Mouse (Mus musculus) liver, embryonic 15.5 days (tissue): Measurements from ENCODE around the gene Nek8. TPM values are rescaled to one million over a fixed set of nuclear protein-coding genes. Genes with fewer than 3 reads are reported as not detected.
"Not testable (repeated sequence)": the region's sequence is repeated elsewhere in the genome, so short reads cannot be mapped to it uniquely, and the experiment has no call there.

Experiments used
- ATAC-seq: fragments of 200-750 bp; cut with Nextera tagmentation; 2 replicates; pipeline ENCODE4 v1.8.0; 2017; ENCODE audit warnings: moderate number of reproducible peaks, mild to moderate bottlenecking, moderate library complexity; ENCODE audit not compliant: insufficient read depth
- H3K27ac ChIP-seq: fragments of 300-500 bp; sonication (generic); replicated peaks from 2 replicates; pipeline ENCODE4 v1.5.1; 2015; ENCODE audit warnings: mild to moderate bottlenecking, inconsistent platforms
- H3K27me3 ChIP-seq: fragments of 300-500 bp; sonication (generic); 2 replicates; pipeline ENCODE4 v1.6.1; 2015; ENCODE audit warnings: mild to moderate bottlenecking, inconsistent platforms
- H3K36me3 ChIP-seq: fragments of 300-500 bp; sonication (generic); replicated peaks from 2 replicates; pipeline ENCODE4 v1.6.1; 2015; ENCODE audit warnings: moderate library complexity, mild to moderate bottlenecking, inconsistent platforms
- H3K4me1 ChIP-seq: fragments of 300-500 bp; sonication (generic); replicated peaks from 2 replicates; pipeline ENCODE4 v1.6.1; 2015; ENCODE audit warnings: inconsistent platforms
- H3K4me2 ChIP-seq: fragments of 300-500 bp; sonication (generic); 2 replicates; pipeline ENCODE4 v1.6.1; 2015; ENCODE audit warnings: moderate library complexity, mild to moderate bottlenecking, inconsistent platforms
- H3K4me3 ChIP-seq: fragments of 300-500 bp; sonication (generic); replicated peaks from 2 replicates; pipeline ENCODE4 v1.5.1; 2015; ENCODE audit warnings: mild to moderate bottlenecking, inconsistent platforms
- H3K9ac ChIP-seq: fragments of 300-500 bp; sonication (generic); 2 replicates; pipeline ENCODE4 v1.6.1; 2015; ENCODE audit warnings: moderate library complexity, mild to moderate bottlenecking, inconsistent platforms
- H3K9me3 ChIP-seq: fragments of 300-500 bp; sonication (generic); replicated peaks from 2 replicates; pipeline ENCODE4 v1.6.1; 2016; ENCODE audit warnings: inconsistent platforms
- WGBS: fragments of 180-500 bp; shearing (Covaris S2); methylation state at CpG from one replicate; pipeline ENCODE4 v1.1.7; 2015; ENCODE audit warnings: mixed read lengths; ENCODE audit not compliant: insufficient replicate concordance; 5-methylcytosine and 5-hydroxymethylcytosine counted together
- polyA plus RNA-seq: library from polyadenylated mRNA; unstranded; fragments of >200 nt; fragmentation: Nextera tagmentation; extraction: Ambion mirVana; gene quantifications from 2 replicates; pipeline ENCODE4 v1.2.1, GENCODE M21; 2015

Gene Nek8
- polyA plus RNA-seq, 1 experiment from 2014 or later: 8.1 TPM

DNA sequence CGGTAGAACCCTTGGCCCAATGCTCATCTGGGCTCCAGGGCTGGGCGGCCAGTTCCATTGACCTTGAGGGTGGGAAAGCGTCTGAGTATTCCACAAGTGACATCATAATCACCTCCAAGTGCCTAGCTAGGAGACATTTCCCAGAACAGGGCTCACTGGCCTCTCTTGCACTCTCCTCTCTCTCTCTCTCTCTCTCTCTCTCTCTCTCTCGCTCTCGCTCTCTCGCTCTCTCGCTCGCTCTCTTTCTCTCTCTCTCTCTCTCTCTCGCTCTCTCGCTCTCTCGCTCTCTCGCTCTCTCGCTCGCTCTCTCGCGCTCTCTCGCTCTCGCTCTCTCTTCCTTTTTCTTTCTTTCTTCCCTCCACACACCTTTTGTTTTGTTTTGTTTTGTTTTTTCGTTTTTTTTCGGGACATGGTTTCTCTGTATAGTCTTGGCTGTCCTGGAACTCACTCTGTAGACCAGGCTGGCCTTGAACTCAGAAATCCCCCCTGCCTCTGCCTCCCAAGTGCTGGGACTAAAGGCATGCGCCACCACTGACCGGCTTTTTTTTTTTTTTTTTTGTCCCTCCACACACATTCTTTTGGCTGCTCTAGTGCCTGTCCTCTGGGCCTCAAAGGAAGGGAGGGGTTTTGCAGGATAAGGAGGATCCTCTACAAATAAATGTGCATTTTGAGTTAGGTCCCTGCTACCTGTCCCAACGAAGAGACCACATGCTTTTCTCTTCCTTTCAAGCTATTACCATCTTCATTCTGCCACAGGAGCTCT, 18.8 kb upstream of the Nek8 start:
- Histone ChIP-seq H3K4me2 (peak overlapping the region; percentile 87), H3K4me3 (peak overlapping the region; percentile 64), H3K27me3 (peaks cover 31% of the 10 kb centered on the region), H3K9ac (peak overlapping the region; percentile 50; the same call in 1 of the 2 replicates), H3K4me1 (peaks cover 16% of the 10 kb centered on the region), H3K9me3 (no peaks in the 10 kb centered on the region), H3K36me3 (no peaks in the 10 kb centered on the region), H3K27ac (no peak overlapping the region)
- 56% methylated on average over 23 of the region's 23 CpGs for WGBS
- no peak; the same call in 1 of the 2 replicates for ATAC-seq

DNA sequence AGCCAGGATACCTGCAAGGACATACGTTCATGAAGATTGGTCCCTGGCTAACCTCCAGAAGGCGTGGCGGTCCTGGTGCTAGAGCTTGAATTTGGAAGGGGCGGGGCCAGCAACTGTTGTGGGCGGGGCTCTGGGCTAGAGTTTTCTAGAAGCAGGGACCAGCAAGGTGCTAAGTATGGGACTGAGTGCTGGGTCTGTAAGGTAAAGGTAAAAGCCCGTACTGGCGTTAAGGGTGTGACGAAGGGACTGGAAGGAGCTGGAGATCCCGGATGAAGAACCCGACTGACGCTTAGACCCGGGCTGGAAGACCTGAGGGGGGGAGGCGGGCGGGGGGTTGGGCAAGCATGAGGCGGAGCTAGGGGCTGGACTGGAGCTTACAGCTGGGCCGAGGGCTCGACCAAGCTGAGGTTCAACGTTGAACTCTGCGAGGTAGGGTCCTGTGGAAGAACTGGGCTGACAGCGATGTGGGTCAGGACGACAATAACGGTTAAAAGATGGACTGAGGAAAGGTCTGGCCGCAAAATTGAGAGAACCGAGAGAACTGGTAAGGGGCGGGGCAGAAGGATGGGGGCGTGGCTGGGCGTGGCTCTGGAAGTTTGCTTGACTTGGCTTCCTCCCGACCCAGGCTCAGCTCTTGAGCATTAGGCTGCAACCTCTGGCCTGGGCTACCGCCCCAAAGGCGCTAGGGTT, 18.1 kb upstream of the Nek8 start:
- Histone ChIP-seq H3K9me3 (no peaks in the 10 kb centered on the region), H3K27ac (no peak overlapping the region), H3K4me2 (peak overlapping the region; percentile 87), H3K27me3 (peaks cover 38% of the 10 kb centered on the region), H3K4me1 (peaks cover 24% of the 10 kb centered on the region), H3K36me3 (no peaks in the 10 kb centered on the region), H3K9ac (peak overlapping the region; percentile 50), H3K4me3 (peak overlapping the region; percentile 64)
- ATAC-seq: peak; percentile 77
- 1% methylated on average over 30 of the region's 30 CpGs for WGBS

DNA sequence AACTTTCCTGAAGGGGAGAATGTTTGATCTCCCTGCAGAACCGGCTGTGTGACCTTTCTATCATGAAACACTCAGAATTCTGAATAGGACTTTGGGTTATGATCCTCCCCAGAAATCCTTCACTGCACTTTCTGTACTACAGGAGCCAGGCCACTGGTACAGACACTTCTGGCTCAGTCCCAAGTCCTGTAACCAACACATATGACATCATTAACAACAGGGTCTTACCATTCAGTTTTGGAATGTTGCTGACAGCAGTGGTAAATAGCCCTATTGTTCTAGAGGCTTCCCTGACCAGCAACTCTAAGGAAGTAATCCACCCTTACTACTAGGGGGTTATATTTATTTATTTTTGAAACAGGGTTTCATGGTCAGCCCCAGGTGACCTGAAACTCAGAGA, 16.6 kb upstream of the Nek8 start, which contains the start of gene Proca1:
Gene Proca1, plus strand, starts transcription at position 280 of the 400 bp plus-strand sequence.
- H3K27me3 ChIP-seq: peaks cover 53% of the 10 kb centered on the region
- H3K9ac ChIP-seq: no peak within 1 kb of the TSS
- peak within 1 kb of the TSS; percentile 64 for H3K4me3 ChIP-seq
- no peaks in the 10 kb centered on the region for H3K9me3 ChIP-seq
- WGBS: 67% methylated on average over 1 of the region's 1 CpGs
- no peaks in the 10 kb centered on the region for H3K36me3 ChIP-seq
- H3K27ac ChIP-seq: no peak within 1 kb of the TSS
- peak within 1 kb of the TSS; percentile 87 for H3K4me2 ChIP-seq
- peaks cover 36% of the 10 kb centered on the region for H3K4me1 ChIP-seq
- no peak for ATAC-seq

DNA sequence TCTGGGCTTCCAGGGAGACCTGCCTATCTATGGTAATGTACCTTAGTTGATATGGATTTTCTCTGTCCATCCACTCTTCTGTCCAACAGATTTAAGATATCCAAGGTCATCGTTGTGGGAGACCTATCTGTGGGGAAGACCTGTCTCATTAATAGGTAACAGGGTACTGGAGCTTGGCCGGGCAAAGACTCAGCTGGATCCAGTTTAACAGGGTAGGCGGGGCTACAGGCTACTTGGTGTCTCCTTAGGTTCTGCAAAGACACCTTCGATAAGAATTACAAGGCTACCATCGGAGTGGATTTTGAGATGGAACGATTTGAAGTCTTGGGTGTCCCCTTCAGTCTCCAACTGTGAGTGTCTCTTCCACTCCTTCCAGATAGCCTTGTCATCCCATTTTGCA, 13.6 kb upstream of the Nek8 start:
- ATAC-seq: no peak
- no peak overlapping the region for H3K27ac ChIP-seq
- H3K4me1 ChIP-seq: peaks cover 31% of the 10 kb centered on the region
- H3K36me3 ChIP-seq: no peaks in the 10 kb centered on the region
- H3K27me3 ChIP-seq: peaks cover 79% of the 10 kb centered on the region
- H3K9me3 ChIP-seq: no peaks in the 10 kb centered on the region
- peak overlapping the region; percentile 65 for H3K4me2 ChIP-seq
- WGBS: 57% methylated on average over 6 of the region's 6 CpGs
- no peak overlapping the region for H3K4me3 ChIP-seq
- H3K9ac ChIP-seq: no peak overlapping the region

DNA sequence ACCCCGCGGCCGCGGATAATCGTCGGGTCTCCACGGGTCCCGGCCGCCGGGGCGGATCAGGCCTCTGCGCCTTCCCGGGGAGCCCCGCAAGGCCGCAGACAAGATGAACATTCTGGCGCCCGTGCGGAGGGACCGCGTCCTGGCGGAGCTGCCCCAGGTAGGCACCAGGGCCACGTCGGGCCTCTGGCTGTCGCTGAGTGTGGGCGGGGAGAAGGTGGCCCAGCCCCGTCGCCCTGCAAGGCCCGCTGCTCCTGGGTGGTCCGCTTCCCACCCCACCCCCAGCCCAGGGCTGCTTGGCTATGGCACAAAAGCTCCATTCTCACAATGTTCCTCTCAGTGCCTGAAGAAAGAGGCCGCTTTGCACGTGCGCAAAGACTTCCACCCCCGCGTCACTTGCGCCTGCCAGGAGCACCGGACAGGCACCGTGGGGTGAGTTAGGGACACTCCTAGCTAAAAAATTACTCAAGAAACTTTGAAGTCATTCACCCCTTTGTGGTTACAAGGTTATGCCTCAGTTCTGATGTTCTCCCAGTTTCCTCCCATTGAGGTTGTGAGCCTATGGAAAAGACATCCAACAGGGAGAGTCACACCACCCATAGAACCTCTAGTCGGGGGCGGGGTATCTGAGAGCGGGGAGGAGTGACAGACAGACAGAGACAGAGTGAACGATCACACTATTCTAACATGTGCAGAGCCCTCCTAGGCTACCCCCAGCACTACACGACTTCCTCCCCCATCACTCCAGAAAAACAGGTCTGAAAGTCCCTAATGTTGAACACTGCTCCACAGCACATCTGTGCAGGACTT, 13.0 kb upstream of the Nek8 start:
- ATAC-seq: peak; percentile 53
- peak overlapping the region; percentile 73 for H3K27ac ChIP-seq

DNA sequence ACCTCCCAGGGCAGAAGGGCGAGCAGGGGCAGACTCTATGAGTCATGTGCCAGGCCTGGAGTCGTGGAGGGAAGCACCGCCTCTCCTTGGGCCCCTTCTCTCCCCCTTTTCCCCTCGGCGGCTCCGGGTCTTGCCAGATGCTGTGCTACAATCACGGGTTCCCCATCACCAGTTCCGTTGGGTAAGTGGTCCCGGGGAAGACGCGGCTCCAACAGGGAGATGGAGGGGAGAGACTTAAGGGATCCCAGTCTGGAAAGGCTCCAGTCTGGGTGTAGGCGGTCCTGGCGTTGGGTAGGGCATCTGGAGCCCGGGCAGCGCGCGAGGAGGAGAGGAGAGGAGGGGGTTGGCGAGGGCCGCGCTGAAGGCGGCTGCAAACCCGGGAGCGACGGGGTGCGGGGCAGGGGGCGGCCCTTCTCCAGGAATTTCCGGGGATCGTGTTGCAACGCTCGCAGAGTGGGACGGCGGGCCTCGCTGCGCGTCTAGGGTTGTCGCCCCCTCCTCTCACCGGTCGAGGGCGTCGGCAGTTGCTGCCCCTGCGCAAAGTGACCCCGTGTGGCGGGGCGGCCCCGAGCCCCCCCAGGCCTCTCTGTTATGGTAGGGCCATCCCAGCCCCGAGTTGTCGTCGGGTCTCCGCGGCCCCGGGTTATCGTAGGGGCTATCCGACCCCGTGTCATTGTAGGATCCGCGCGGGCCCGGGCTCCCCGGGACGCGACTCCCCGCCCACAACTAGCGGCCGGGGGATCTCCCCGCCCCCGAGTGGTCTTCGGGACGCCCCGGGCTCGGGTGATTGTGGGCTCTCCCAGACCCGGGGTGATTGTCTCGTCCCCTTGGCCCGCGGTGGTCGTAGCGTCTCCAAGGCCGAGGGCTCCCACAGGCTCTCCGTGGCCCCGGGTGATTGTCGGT, 12.1 kb upstream of the Nek8 start, which contains the start of gene Rab34:
Gene Rab34, plus strand, starts transcription at position 100 of the 903 bp plus-strand sequence.
- H3K9me3 ChIP-seq: no peaks in the 10 kb centered on the region
- peaks cover 73% of the 10 kb centered on the region for H3K27me3 ChIP-seq
- peak within 1 kb of the TSS; percentile 65 for H3K4me2 ChIP-seq
- under 1% methylated on average over 77 of the region's 80 CpGs for WGBS
- peak within 1 kb of the TSS; percentile 56 for H3K4me3 ChIP-seq
- ATAC-seq: peak; percentile 27
- peak within 1 kb of the TSS; percentile 49; the same call in 1 of the 2 replicates for H3K9ac ChIP-seq
- no peaks in the 10 kb centered on the region for H3K36me3 ChIP-seq
- H3K4me1 ChIP-seq: peaks cover 32% of the 10 kb centered on the region
- peak within 1 kb of the TSS; percentile 73 for H3K27ac ChIP-seq

More for the DNA sequence above, 13.0 kb upstream of the Nek8 start:
- peak overlapping the region; percentile 49; the same call in 1 of the 2 replicates for H3K9ac ChIP-seq
- no peaks in the 10 kb centered on the region for H3K9me3 ChIP-seq
- peaks cover 79% of the 10 kb centered on the region for H3K27me3 ChIP-seq
- H3K36me3 ChIP-seq: no peaks in the 10 kb centered on the region
- peak overlapping the region; percentile 56 for H3K4me3 ChIP-seq
- WGBS: 4% methylated on average over 42 of the region's 42 CpGs
- H3K4me2 ChIP-seq: peak overlapping the region; percentile 65
- peaks cover 28% of the 10 kb centered on the region for H3K4me1 ChIP-seq

DNA sequence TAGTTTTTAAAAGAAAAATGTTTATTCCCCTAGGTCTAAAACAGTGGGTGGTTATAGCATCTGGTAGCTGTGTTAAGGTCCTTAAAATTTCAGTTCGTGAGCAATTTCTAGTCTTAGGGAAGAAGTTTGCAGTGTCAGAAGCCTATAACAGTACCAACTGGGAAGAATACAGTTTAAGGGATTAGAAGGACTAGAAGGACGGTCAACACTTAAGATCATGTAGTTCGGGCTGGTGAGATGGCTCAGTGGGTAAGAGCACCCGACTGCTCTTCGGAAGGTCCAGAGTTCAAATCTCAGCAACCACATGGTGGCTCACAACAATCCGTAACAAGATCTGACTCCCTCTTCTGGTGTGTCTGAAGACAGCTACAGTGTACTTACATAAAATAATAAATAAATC, 8.2 kb upstream of the Nek8 start:
- H3K4me3 ChIP-seq, H3K4me2 ChIP-seq, H3K9ac ChIP-seq, H3K27ac ChIP-seq, ATAC-seq, H3K9me3 ChIP-seq: not testable (repeated sequence)
- peaks cover 27% of the 10 kb centered on the region for H3K36me3 ChIP-seq
- H3K27me3 ChIP-seq: peaks cover 42% of the 10 kb centered on the region
- H3K4me1 ChIP-seq: peaks cover 55% of the 10 kb centered on the region
- WGBS: 84% methylated on average over 6 of the region's 6 CpGs

DNA sequence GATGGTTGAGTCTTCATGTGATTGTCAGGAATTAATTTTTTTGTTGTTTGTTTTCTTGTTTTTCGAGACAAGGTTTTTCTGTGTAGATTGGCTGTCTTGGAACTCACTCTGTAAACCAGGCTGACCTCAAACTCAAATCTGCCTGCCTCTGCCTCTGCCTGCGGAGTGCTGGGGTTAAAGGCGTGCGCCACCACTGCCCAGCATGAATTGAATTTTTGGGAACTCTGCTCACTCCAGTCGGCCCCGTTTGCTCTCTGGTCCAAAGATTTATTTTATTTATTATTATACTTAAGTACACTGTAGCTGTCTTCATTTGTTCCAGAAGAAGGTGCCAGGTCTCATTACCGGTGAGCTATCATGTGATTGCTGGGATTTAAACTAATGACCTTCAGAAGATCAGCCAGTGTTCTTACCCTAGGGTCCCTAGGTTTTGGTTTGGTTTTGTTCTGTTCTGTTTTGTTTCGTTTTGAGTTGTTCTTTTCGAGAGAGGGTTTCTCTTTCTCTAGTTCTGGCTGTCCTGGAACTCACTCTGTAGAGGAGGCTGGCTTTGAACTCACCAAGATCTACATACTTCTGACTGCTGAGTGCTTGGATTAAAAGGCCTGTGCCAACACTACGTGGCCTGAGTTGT, 7.5 kb upstream of the Nek8 start:
- 39% methylated on average over 10 of the region's 10 CpGs for WGBS
- Histone ChIP-seq H3K9ac (no peak overlapping the region), H3K36me3 (peaks cover 31% of the 10 kb centered on the region), H3K27ac (no peak overlapping the region), H3K4me2 (peak overlapping the region; percentile 96), H3K4me1 (peaks cover 55% of the 10 kb centered on the region), H3K9me3 (no peaks in the 10 kb centered on the region), H3K4me3 (peak overlapping the region; percentile 91), H3K27me3 (peaks cover 35% of the 10 kb centered on the region)
- no peak for ATAC-seq

DNA sequence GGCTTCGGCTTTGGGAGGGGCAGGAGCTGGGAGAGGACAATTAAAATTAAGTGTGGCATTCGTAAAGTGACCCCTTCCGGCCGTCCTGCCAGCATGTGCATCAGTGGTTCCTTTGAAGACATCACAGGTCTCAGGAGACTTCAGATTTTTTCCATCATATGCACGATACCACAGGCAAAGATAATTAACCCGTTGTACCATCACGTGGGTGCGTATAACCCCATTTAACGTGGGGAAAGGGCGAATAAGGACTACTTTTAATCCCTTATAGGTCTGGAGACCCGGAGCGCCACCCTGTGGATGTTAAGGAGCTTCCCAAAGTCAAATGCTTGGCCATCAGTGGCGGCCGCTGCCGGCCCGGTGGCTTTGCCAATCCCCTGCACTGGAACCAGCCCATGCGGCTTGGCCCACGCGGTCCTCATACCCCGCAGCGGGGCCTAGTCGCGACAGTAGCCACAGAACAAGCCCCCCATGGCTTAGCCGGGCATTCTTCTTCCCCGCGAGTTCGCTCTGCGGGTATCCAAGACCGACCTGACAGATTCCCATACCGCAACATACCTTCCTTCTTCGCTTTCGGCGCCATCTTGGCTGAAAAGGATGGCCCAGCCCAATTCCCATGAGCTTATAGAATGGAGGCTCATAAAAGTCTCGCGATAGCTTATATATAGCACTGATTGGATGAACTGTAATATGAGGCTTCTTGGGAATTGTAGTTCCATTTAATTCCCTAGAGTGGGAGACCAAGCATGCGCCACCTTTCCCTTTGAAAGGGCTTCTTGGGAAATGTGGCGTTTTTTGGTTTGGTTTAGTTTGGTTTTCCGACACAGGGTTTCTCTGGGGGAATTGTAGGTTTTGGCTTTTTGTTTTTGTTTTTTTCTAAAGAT, 6.7 kb upstream of the Nek8 start, which contains the start of gene Rpl23a:
Gene Rpl23a, minus strand, starts transcription at position 624 of the 884 bp plus-strand sequence.
- Histone ChIP-seq H3K27me3 (peaks cover 27% of the 10 kb centered on the region), H3K9ac (peak within 1 kb of the TSS; percentile 84), H3K27ac (peak within 1 kb of the TSS; percentile 89), H3K4me3 (peak within 1 kb of the TSS; percentile 91), H3K9me3 (no peaks in the 10 kb centered on the region), H3K4me2 (peak within 1 kb of the TSS; percentile 96), H3K4me1 (peaks cover 50% of the 10 kb centered on the region), H3K36me3 (peaks cover 31% of the 10 kb centered on the region)
- under 1% methylated on average over 38 of the region's 38 CpGs for WGBS
- ATAC-seq: peak; percentile 67
